Mouse (Mus musculus): ENCODE measurements around the gene Cyp4f14. TPM values are rescaled to one million over a fixed set of nuclear protein-coding genes. Genes with fewer than 3 reads are reported as not detected.

The Cyp4f14 gene
- not detected in 2 replicates for polyA plus RNA-seq (2011; ENCODE audit: insufficient read length, low read depth, missing spikeins)

DNA sequence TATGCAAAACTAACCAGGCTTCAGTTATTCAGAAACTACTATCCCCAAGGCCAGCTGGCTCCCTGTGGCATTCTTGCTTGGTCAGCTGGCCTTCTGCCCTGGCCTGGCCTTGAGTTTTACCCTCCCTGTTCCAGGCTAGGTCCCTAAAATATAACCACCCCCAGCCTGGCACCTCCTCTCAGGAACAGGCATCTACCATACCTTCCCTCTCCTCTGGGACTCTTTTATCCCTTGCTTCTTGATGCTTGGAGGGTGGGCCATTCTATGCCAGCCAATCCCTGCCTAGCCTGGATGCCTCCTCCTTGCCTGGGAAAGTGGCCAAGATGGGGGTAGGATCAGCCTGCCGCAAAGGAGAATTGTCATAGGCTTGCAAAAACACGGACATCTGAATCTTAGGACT, at the start of gene Cyp4f14:
Cyp4f14 (minus strand) TSS at position 212 of the 400 bp plus-strand sequence.
- no peak within 1 kb of the TSS for H3K4me3 ChIP-seq (ENCODE audit: insufficient read depth, low read length)
- H3K27ac ChIP-seq (ENCODE audit: insufficient read depth, low read length) = no peak within 1 kb of the TSS
- no peaks in the 10 kb centered on the region for H3K4me1 ChIP-seq (ENCODE audit: control insufficient read depth, insufficient read depth, low read length)
- TF ChIP-seq POLR2A (IDR thresholded peaks at IDR 0.05; ENCODE audit: low read depth, low read length) = no peak
- TF ChIP-seq CTCF (IDR thresholded peaks at IDR 0.05; ENCODE audit: borderline replicate concordance, insufficient read depth, low read length) = no peak

GRCm38 (mm10) chr17:32965623-32966290, 48.6 kb upstream of the Cyp4f14 start, which contains the start of gene Zfp472:
TSS of gene Zfp472 (plus strand) at chr17:32965814.
- Histone ChIP-seq H3K27ac (ENCODE audit: insufficient read depth, low read length) (peak within 1 kb of the TSS; percentile 49), H3K4me3 (ENCODE audit: insufficient read depth, low read length) (peak within 1 kb of the TSS; percentile 75), H3K4me1 (ENCODE audit: control insufficient read depth, insufficient read depth, low read length) (no peaks in the 10 kb centered on the region)
- TF ChIP-seq CTCF (IDR thresholded peaks at IDR 0.05; ENCODE audit: borderline replicate concordance, insufficient read depth, low read length) (no peak), POLR2A (IDR thresholded peaks at IDR 0.05; ENCODE audit: low read depth, low read length) (peak; percentile 67)

GRCm38 (mm10) chr17:32965253-32965622, 48.1 kb upstream of the Cyp4f14 start:
- peak overlapping the region; percentile 36 for H3K27ac ChIP-seq (ENCODE audit: insufficient read depth, low read length)

GRCm38 (mm10) chr17:32951441-32951840, 34.3 kb upstream of the Cyp4f14 start:
- no peak overlapping the region for H3K4me3 ChIP-seq (ENCODE audit: insufficient read depth, low read length)
- TF ChIP-seq POLR2A (IDR thresholded peaks at IDR 0.05; ENCODE audit: low read depth, low read length) (no peak), CTCF (IDR thresholded peaks at IDR 0.05; ENCODE audit: borderline replicate concordance, insufficient read depth, low read length) (peak; percentile 53; the same call in 1 of the 2 replicates)
- no peak overlapping the region for H3K27ac ChIP-seq (ENCODE audit: insufficient read depth, low read length)
- 0 out of 2 replicates have a peak, but pooled peaks cover under 1% of the 10 kb centered on the region for H3K4me1 ChIP-seq (ENCODE audit: control insufficient read depth, insufficient read depth, low read length)

More at GRCm38 (mm10) chr17:32965253-32965622, 48.1 kb upstream of the Cyp4f14 start:
- Histone ChIP-seq H3K4me1 (ENCODE audit: control insufficient read depth, insufficient read depth, low read length) (no peaks in the 10 kb centered on the region), H3K4me3 (ENCODE audit: insufficient read depth, low read length) (peak overlapping the region; percentile 72)
- no peak for TF ChIP-seq POLR2A (IDR thresholded peaks at IDR 0.05; ENCODE audit: low read depth, low read length)
- TF ChIP-seq CTCF (IDR thresholded peaks at IDR 0.05; ENCODE audit: borderline replicate concordance, insufficient read depth, low read length) = no peak

- Histone ChIP-seq H3K27ac (ENCODE audit: insufficient read depth, low read length) (no peak overlapping the region), H3K4me3 (ENCODE audit: insufficient read depth, low read length) (no peak overlapping the region), H3K4me1 (ENCODE audit: control insufficient read depth, insufficient read depth, low read length) (0 out of 2 replicates have a peak, but pooled peaks cover 3% of the 10 kb centered on the region)
- TF ChIP-seq CTCF (IDR thresholded peaks at IDR 0.05; ENCODE audit: borderline replicate concordance, insufficient read depth, low read length) = no peak
- TF ChIP-seq POLR2A (IDR thresholded peaks at IDR 0.05; ENCODE audit: low read depth, low read length) = no peak
These were observed 33.9 kb upstream of the Cyp4f14 start for GRCm38 (mm10) chr17:32951006-32951405.

GRCm38 (mm10) chr17:32950136-32950535, 33.0 kb upstream of the Cyp4f14 start:
- no peak overlapping the region for H3K4me3 ChIP-seq (ENCODE audit: insufficient read depth, low read length)
- no peak overlapping the region for H3K27ac ChIP-seq (ENCODE audit: insufficient read depth, low read length)
- TF ChIP-seq CTCF (IDR thresholded peaks at IDR 0.05; ENCODE audit: borderline replicate concordance, insufficient read depth, low read length) = no peak
- no peak for TF ChIP-seq POLR2A (IDR thresholded peaks at IDR 0.05; ENCODE audit: low read depth, low read length)

DNA sequence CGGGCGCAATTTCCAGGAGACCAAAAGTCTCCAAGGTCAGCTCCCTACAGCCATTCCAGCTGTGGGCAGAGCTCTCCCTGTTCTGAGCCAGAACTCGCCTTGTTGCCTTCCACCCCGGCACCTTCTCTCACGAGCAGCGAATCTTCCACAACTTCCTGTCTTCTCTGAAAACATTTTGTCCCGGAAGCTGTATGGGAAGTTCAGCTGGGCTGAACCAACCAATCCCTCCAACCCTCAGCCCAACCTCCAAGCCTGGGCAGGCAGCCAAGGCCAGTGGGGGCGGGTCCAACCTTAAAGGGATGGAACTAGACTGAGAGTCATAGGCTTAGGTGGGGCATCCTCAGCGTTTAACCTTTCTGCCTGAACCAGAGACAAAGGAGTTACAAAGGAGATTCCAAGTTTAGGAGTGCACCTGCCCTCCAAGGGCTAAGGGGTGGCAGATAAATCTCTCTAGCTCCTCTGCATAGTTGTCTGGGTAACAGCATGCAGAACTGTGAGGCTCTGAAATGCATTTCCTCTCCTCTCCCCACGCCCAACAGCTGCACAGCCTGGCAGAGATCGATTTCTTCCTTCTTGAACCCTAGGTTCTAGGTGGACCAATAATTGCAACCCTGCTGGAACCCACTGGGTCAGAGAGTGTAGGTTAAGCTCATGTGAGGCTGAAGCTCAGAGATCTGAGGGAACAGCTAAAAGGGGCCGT, 30.2 kb upstream of the Cyp4f14 start, which contains the start of gene Cyp4f13:
Cyp4f13 (minus strand) TSS at position 188 of the 700 bp plus-strand sequence.
- TF ChIP-seq CTCF (IDR thresholded peaks at IDR 0.05; ENCODE audit: borderline replicate concordance, insufficient read depth, low read length) (no peak), POLR2A (IDR thresholded peaks at IDR 0.05; ENCODE audit: low read depth, low read length) (peak; percentile 84)
- no peak within 1 kb of the TSS for H3K27ac ChIP-seq (ENCODE audit: insufficient read depth, low read length)
- peak within 1 kb of the TSS; percentile 74 for H3K4me3 ChIP-seq (ENCODE audit: insufficient read depth, low read length)
- 0 out of 2 replicates have a peak, but pooled peaks cover 3% of the 10 kb centered on the region for H3K4me1 ChIP-seq (ENCODE audit: control insufficient read depth, insufficient read depth, low read length)

More at GRCm38 (mm10) chr17:32950136-32950535, 33.0 kb upstream of the Cyp4f14 start:
- H3K4me1 ChIP-seq (ENCODE audit: control insufficient read depth, insufficient read depth, low read length) = 0 out of 2 replicates have a peak, but pooled peaks cover 3% of the 10 kb centered on the region

GRCm38 (mm10) chr17:32946716-32947115, 29.6 kb upstream of the Cyp4f14 start:
- TF ChIP-seq POLR2A (IDR thresholded peaks at IDR 0.05; ENCODE audit: low read depth, low read length) (no peak), CTCF (IDR thresholded peaks at IDR 0.05; ENCODE audit: borderline replicate concordance, insufficient read depth, low read length) (no peak)
- H3K27ac ChIP-seq (ENCODE audit: insufficient read depth, low read length) = no peak overlapping the region
- H3K4me1 ChIP-seq (ENCODE audit: control insufficient read depth, insufficient read depth, low read length) = 0 out of 2 replicates have a peak, but pooled peaks cover 3% of the 10 kb centered on the region
- H3K4me3 ChIP-seq (ENCODE audit: insufficient read depth, low read length) = peak overlapping the region; percentile 74

GRCm38 (mm10) chr17:32944402-32945035, 27.4 kb upstream of the Cyp4f14 start:
- no peak overlapping the region for H3K27ac ChIP-seq (ENCODE audit: insufficient read depth, low read length)
- no peak overlapping the region for H3K4me3 ChIP-seq (ENCODE audit: insufficient read depth, low read length)
- no peak for TF ChIP-seq POLR2A (IDR thresholded peaks at IDR 0.05; ENCODE audit: low read depth, low read length)
- no peak for TF ChIP-seq CTCF (IDR thresholded peaks at IDR 0.05; ENCODE audit: borderline replicate concordance, insufficient read depth, low read length)
- 0 out of 2 replicates have a peak, but pooled peaks cover 3% of the 10 kb centered on the region for H3K4me1 ChIP-seq (ENCODE audit: control insufficient read depth, insufficient read depth, low read length)

All from embryonic fibroblast, embryonic 13.5 days (primary cell).